Mouse (Mus musculus): Measurements from ENCODE around the gene Slc3a2.
A peak's percentile ranks its signal among the peaks of the same experiment; 100 is the strongest.

Gene Slc3a2

GRCm38 (mm10) chr19:8711949-8712869 is 11.0 kb downstream of the Slc3a2 start:
- DNase-seq (ENCODE audit: extremely low spot score, low read depth, low spot score) = no peak

- no peak for DNase-seq (ENCODE audit: extremely low spot score, low read depth, low spot score)
These were observed 11.7 kb downstream of the Slc3a2 start for GRCm38 (mm10) chr19:8711506-8711905.

- no peak for DNase-seq (ENCODE audit: extremely low spot score, low read depth, low spot score)
These were observed 13.1 kb downstream of the Slc3a2 start for GRCm38 (mm10) chr19:8710057-8710456.

- no peak for DNase-seq (ENCODE audit: extremely low spot score, low read depth, low spot score)
These were observed 14.2 kb downstream of the Slc3a2 start for GRCm38 (mm10) chr19:8708954-8709353.

- no peak for DNase-seq (ENCODE audit: extremely low spot score, low read depth, low spot score)
These were observed 16.2 kb downstream of the Slc3a2 start for GRCm38 (mm10) chr19:8706930-8707329.

- no peak for DNase-seq (ENCODE audit: extremely low spot score, low read depth, low spot score)
These were observed 17.0 kb downstream of the Slc3a2 start for GRCm38 (mm10) chr19:8706132-8706667.

- no peak for DNase-seq (ENCODE audit: extremely low spot score, low read depth, low spot score)
These were observed 18.0 kb downstream of the Slc3a2 start for GRCm38 (mm10) chr19:8705026-8705708.

GRCm38 (mm10) chr19:8703571-8703970 is 19.6 kb downstream of the Slc3a2 start:
- no peak for DNase-seq (ENCODE audit: extremely low spot score, low read depth, low spot score)

- DNase-seq (ENCODE audit: extremely low spot score, low read depth, low spot score) = no peak
These were observed 20.7 kb downstream of the Slc3a2 start for GRCm38 (mm10) chr19:8702458-8702857.

GRCm38 (mm10) chr19:8699652-8700051 is 23.5 kb downstream of the Slc3a2 start:
- no peak for DNase-seq (ENCODE audit: extremely low spot score, low read depth, low spot score)

GRCm38 (mm10) chr19:8695330-8695729 is 27.8 kb downstream of the Slc3a2 start:
- DNase-seq (ENCODE audit: extremely low spot score, low read depth, low spot score) = no peak

- DNase-seq (ENCODE audit: extremely low spot score, low read depth, low spot score) = no peak
These were observed 30.4 kb downstream of the Slc3a2 start for GRCm38 (mm10) chr19:8692740-8693139.

- no peak for DNase-seq (ENCODE audit: extremely low spot score, low read depth, low spot score)
These were observed 31.2 kb downstream of the Slc3a2 start for GRCm38 (mm10) chr19:8691871-8692539.

- DNase-seq (ENCODE audit: extremely low spot score, low read depth, low spot score) = no peak
These were observed 39.5 kb downstream of the Slc3a2 start for GRCm38 (mm10) chr19:8683627-8684026.

- DNase-seq (ENCODE audit: extremely low spot score, low read depth, low spot score) = peak; percentile 91
These were observed 40.2 kb downstream of the Slc3a2 start for GRCm38 (mm10) chr19:8682996-8683395.

- DNase-seq (ENCODE audit: extremely low spot score, low read depth, low spot score) = no peak
These were observed 41.4 kb downstream of the Slc3a2 start for GRCm38 (mm10) chr19:8681633-8682362.

- no peak for DNase-seq (ENCODE audit: extremely low spot score, low read depth, low spot score)
These were observed 44.0 kb downstream of the Slc3a2 start for GRCm38 (mm10) chr19:8679031-8679779.

- DNase-seq (ENCODE audit: extremely low spot score, low read depth, low spot score) = no peak
These were observed 49.7 kb downstream of the Slc3a2 start for GRCm38 (mm10) chr19:8673336-8674063.

GRCm38 (mm10) chr19:8672859-8673258 is 50.3 kb downstream of the Slc3a2 start:
- no peak for DNase-seq (ENCODE audit: extremely low spot score, low read depth, low spot score)
